Mouse (Mus musculus): Measurements from ENCODE around the gene Eif4g1.

- no peak for TF ChIP-seq GATA1 (IDR thresholded peaks at IDR 0.05; ENCODE audit: borderline replicate concordance, low read length)
- TF ChIP-seq FLI1 (IDR thresholded peaks at IDR 0.05; ENCODE audit: low read length), result no peak
Observed at GRCm38 (mm10) chr16:20731688-20732087, 63.6 kb downstream of the Eif4g1 start.

Measured in megakaryocyte, embryonic 14.5 days (primary cell).